Mouse (Mus musculus): Measurements from ENCODE around the gene Mertk. TPM values are rescaled to one million over a fixed set of nuclear protein-coding genes. Genes with fewer than 3 reads are reported as not detected.

Gene Mertk
- polyA plus RNA-seq, 1 experiment = 2.2 TPM

- Histone ChIP-seq H3K4me3 (ENCODE audit: low read depth, low read length) (no peak overlapping the region), H3K9ac (ENCODE audit: low read depth, poor library complexity, severe bottlenecking) (no peak overlapping the region), H3K4me1 (ENCODE audit: control insufficient read depth, insufficient read depth, low read length) (no peaks in the 10 kb centered on the region), H3K27ac (ENCODE audit: insufficient read depth, low read length) (no peak overlapping the region), H3K27me3 (ENCODE audit: control insufficient read depth, insufficient read depth, low read length, poor library complexity, severe bottlenecking) (no peaks in the 10 kb centered on the region), H3K9me3 (replicated peaks; ENCODE audit: control insufficient read depth, insufficient read depth, low read length, poor library complexity, severe bottlenecking) (no peaks in the 10 kb centered on the region), H3K36me3 (ENCODE audit: control insufficient read depth, insufficient read depth, low read length, poor library complexity, severe bottlenecking) (no peaks in the 10 kb centered on the region)
- TF ChIP-seq POLR2A (IDR thresholded peaks at IDR 0.05; ENCODE audit: insufficient read depth, low read length) (no peak), CTCF (IDR thresholded peaks at IDR 0.05; ENCODE audit: low read depth, low read length) (no peak), EP300 (IDR thresholded peaks at IDR 0.05; ENCODE audit: insufficient read depth, low read depth, low read length) (no peak)
These were observed 114.0 kb downstream of the Mertk start for GRCm38 (mm10) chr2:128812761-128813160.

- Histone ChIP-seq H3K36me3 (ENCODE audit: control insufficient read depth, insufficient read depth, low read length, poor library complexity, severe bottlenecking) (no peaks in the 10 kb centered on the region), H3K4me3 (ENCODE audit: low read depth, low read length) (no peak overlapping the region), H3K9me3 (replicated peaks; ENCODE audit: control insufficient read depth, insufficient read depth, low read length, poor library complexity, severe bottlenecking) (no peaks in the 10 kb centered on the region), H3K27ac (ENCODE audit: insufficient read depth, low read length) (no peak overlapping the region), H3K9ac (ENCODE audit: low read depth, poor library complexity, severe bottlenecking) (no peak overlapping the region), H3K27me3 (ENCODE audit: control insufficient read depth, insufficient read depth, low read length, poor library complexity, severe bottlenecking) (no peaks in the 10 kb centered on the region), H3K4me1 (ENCODE audit: control insufficient read depth, insufficient read depth, low read length) (peaks cover 2% of the 10 kb centered on the region)
- TF ChIP-seq POLR2A (IDR thresholded peaks at IDR 0.05; ENCODE audit: insufficient read depth, low read length) (no peak), CTCF (IDR thresholded peaks at IDR 0.05; ENCODE audit: low read depth, low read length) (no peak), EP300 (IDR thresholded peaks at IDR 0.05; ENCODE audit: insufficient read depth, low read depth, low read length) (no peak)
These were observed 117.6 kb downstream of the Mertk start for GRCm38 (mm10) chr2:128816311-128816710.

- TF ChIP-seq EP300 (IDR thresholded peaks at IDR 0.05; ENCODE audit: insufficient read depth, low read depth, low read length) (no peak), POLR2A (IDR thresholded peaks at IDR 0.05; ENCODE audit: insufficient read depth, low read length) (no peak)
- Histone ChIP-seq H3K36me3 (ENCODE audit: control insufficient read depth, insufficient read depth, low read length, poor library complexity, severe bottlenecking) (no peaks in the 10 kb centered on the region), H3K4me1 (ENCODE audit: control insufficient read depth, insufficient read depth, low read length) (peaks cover 3% of the 10 kb centered on the region), H3K4me3 (ENCODE audit: low read depth, low read length) (no peak overlapping the region), H3K27ac (ENCODE audit: insufficient read depth, low read length) (no peak overlapping the region), H3K27me3 (ENCODE audit: control insufficient read depth, insufficient read depth, low read length, poor library complexity, severe bottlenecking) (no peaks in the 10 kb centered on the region), H3K9ac (ENCODE audit: low read depth, poor library complexity, severe bottlenecking) (no peak overlapping the region), H3K9me3 (replicated peaks; ENCODE audit: control insufficient read depth, insufficient read depth, low read length, poor library complexity, severe bottlenecking) (no peaks in the 10 kb centered on the region)
These were observed 118.2 kb downstream of the Mertk start for GRCm38 (mm10) chr2:128816916-128817315.

- H3K4me3 ChIP-seq (ENCODE audit: low read depth, low read length) = peak overlapping the region; percentile 72
- peak overlapping the region; percentile 58 for H3K27ac ChIP-seq (ENCODE audit: insufficient read depth, low read length)
- no peaks in the 10 kb centered on the region for H3K36me3 ChIP-seq (ENCODE audit: control insufficient read depth, insufficient read depth, low read length, poor library complexity, severe bottlenecking)
- no peak overlapping the region for H3K9ac ChIP-seq (ENCODE audit: low read depth, poor library complexity, severe bottlenecking)
- TF ChIP-seq CTCF (IDR thresholded peaks at IDR 0.05; ENCODE audit: low read depth, low read length) (no peak), EP300 (IDR thresholded peaks at IDR 0.05; ENCODE audit: insufficient read depth, low read depth, low read length) (no peak), POLR2A (IDR thresholded peaks at IDR 0.05; ENCODE audit: insufficient read depth, low read length) (no peak)
- no peaks in the 10 kb centered on the region for H3K9me3 ChIP-seq (replicated peaks; ENCODE audit: control insufficient read depth, insufficient read depth, low read length, poor library complexity, severe bottlenecking)
- H3K27me3 ChIP-seq (ENCODE audit: control insufficient read depth, insufficient read depth, low read length, poor library complexity, severe bottlenecking) = no peaks in the 10 kb centered on the region
- H3K4me1 ChIP-seq (ENCODE audit: control insufficient read depth, insufficient read depth, low read length) = peaks cover 3% of the 10 kb centered on the region
These were observed 118.6 kb downstream of the Mertk start for GRCm38 (mm10) chr2:128817387-128817785.

- peak within 1 kb of the TSS; percentile 61 for H3K9ac ChIP-seq (ENCODE audit: low read depth, poor library complexity, severe bottlenecking)
These were observed 119.3 kb downstream of the Mertk start, which contains the start of gene Tmem87b for GRCm38 (mm10) chr2:128817786-128818681. Gene Tmem87b, plus strand, starts transcription at chr2:128818118.

GRCm38 (mm10) chr2:128818956-128819643 lies 120.3 kb downstream of the Mertk start:
- Histone ChIP-seq H3K36me3 (ENCODE audit: control insufficient read depth, insufficient read depth, low read length, poor library complexity, severe bottlenecking) (no peaks in the 10 kb centered on the region), H3K27ac (ENCODE audit: insufficient read depth, low read length) (no peak overlapping the region)

More at GRCm38 (mm10) chr2:128817786-128818681, 119.3 kb downstream of the Mertk start, which contains the start of gene Tmem87b:
- Histone ChIP-seq H3K9me3 (replicated peaks; ENCODE audit: control insufficient read depth, insufficient read depth, low read length, poor library complexity, severe bottlenecking) (no peaks in the 10 kb centered on the region), H3K27me3 (ENCODE audit: control insufficient read depth, insufficient read depth, low read length, poor library complexity, severe bottlenecking) (no peaks in the 10 kb centered on the region), H3K4me3 (ENCODE audit: low read depth, low read length) (peak within 1 kb of the TSS; percentile 90), H3K27ac (ENCODE audit: insufficient read depth, low read length) (peak within 1 kb of the TSS; percentile 58), H3K36me3 (ENCODE audit: control insufficient read depth, insufficient read depth, low read length, poor library complexity, severe bottlenecking) (no peaks in the 10 kb centered on the region), H3K4me1 (ENCODE audit: control insufficient read depth, insufficient read depth, low read length) (peaks cover 3% of the 10 kb centered on the region)
- no peak for TF ChIP-seq EP300 (IDR thresholded peaks at IDR 0.05; ENCODE audit: insufficient read depth, low read depth, low read length)
- TF ChIP-seq POLR2A (IDR thresholded peaks at IDR 0.05; ENCODE audit: insufficient read depth, low read length) = peak; percentile 56

More at GRCm38 (mm10) chr2:128818956-128819643, 120.3 kb downstream of the Mertk start:
- TF ChIP-seq POLR2A (IDR thresholded peaks at IDR 0.05; ENCODE audit: insufficient read depth, low read length) = no peak
- TF ChIP-seq CTCF (IDR thresholded peaks at IDR 0.05; ENCODE audit: low read depth, low read length) = no peak
- no peaks in the 10 kb centered on the region for H3K9me3 ChIP-seq (replicated peaks; ENCODE audit: control insufficient read depth, insufficient read depth, low read length, poor library complexity, severe bottlenecking)
- peak overlapping the region; percentile 61 for H3K9ac ChIP-seq (ENCODE audit: low read depth, poor library complexity, severe bottlenecking)
- H3K4me1 ChIP-seq (ENCODE audit: control insufficient read depth, insufficient read depth, low read length) = peaks cover 3% of the 10 kb centered on the region
- H3K4me3 ChIP-seq (ENCODE audit: low read depth, low read length) = peak overlapping the region; percentile 90
- H3K27me3 ChIP-seq (ENCODE audit: control insufficient read depth, insufficient read depth, low read length, poor library complexity, severe bottlenecking) = no peaks in the 10 kb centered on the region
